Mouse (Mus musculus) kidney, adult 2 months (tissue): ENCODE data around the gene Hvcn1. TPM values are rescaled to one million over a fixed set of nuclear protein-coding genes. Genes with fewer than 3 reads are reported as not detected.

Experiments used
- DNase-seq: peaks from one replicate; pipeline ENCODE4 v3.0.0; 2021
- H3K27ac ChIP-seq: fragments of 200-500 bp; 2 replicates; pipeline ENCODE4 v1.5.1; 2012; ENCODE audit warnings: low read depth, low read length, control low read depth, inconsistent platforms; ENCODE audit not compliant: insufficient read depth
- H3K27me3 ChIP-seq: fragments of 200-500 bp; replicated peaks from 2 replicates; pipeline ENCODE4 v1.6.1; 2012; ENCODE audit warnings: mild to moderate bottlenecking, moderate library complexity, low read length, inconsistent platforms; ENCODE audit not compliant: control insufficient read depth, insufficient read depth
- H3K36me3 ChIP-seq: fragments of 200-500 bp; 2 replicates; pipeline ENCODE4 v1.6.1; 2012; ENCODE audit warnings: mild to moderate bottlenecking, moderate library complexity, low read length, inconsistent platforms; ENCODE audit not compliant: control insufficient read depth, insufficient read depth
- H3K4me1 ChIP-seq: fragments of 200-500 bp; 2 replicates; pipeline ENCODE4 v1.6.1; 2011; ENCODE audit warnings: low read length; ENCODE audit not compliant: control insufficient read depth, insufficient read depth
- H3K4me3 ChIP-seq: fragments of 200-500 bp; 2 replicates; pipeline ENCODE4 v1.5.1; 2011; ENCODE audit warnings: mild to moderate bottlenecking, low read depth, low read length, control low read depth; ENCODE audit not compliant: insufficient read depth
- CTCF ChIP-seq: fragments of 200-500 bp; conservative IDR thresholded peaks from 2 replicates; pipeline ENCODE4 v1.5.1; 2011; ENCODE audit warnings: low read depth, mild to moderate bottlenecking, control low read depth, low read length, moderate library complexity, mixed read lengths; ENCODE audit not compliant: insufficient read depth, insufficient read length
- POLR2A ChIP-seq: fragments of 200-500 bp; IDR thresholded peaks from one replicate; pipeline ENCODE4 v1.6.1; 2011; ENCODE audit warnings: low read depth, low read length, control low read depth
- WGBS: fragments of 180-500 bp; shearing (Covaris S2); methylation state at CpG from one replicate; pipeline ENCODE4 v1.1.7; 2018; 5-methylcytosine and 5-hydroxymethylcytosine counted together
- polyA plus RNA-seq: library from polyadenylated mRNA; depleted of rRNA; stranded (reverse); fragments of >200 nt; gene quantifications from 2 replicates; pipeline ENCODE4 v1.2.3, GENCODE M21; 2012

Gene Hvcn1
- polyA plus RNA-seq, 1 experiment = 13.1 TPM

DNA sequence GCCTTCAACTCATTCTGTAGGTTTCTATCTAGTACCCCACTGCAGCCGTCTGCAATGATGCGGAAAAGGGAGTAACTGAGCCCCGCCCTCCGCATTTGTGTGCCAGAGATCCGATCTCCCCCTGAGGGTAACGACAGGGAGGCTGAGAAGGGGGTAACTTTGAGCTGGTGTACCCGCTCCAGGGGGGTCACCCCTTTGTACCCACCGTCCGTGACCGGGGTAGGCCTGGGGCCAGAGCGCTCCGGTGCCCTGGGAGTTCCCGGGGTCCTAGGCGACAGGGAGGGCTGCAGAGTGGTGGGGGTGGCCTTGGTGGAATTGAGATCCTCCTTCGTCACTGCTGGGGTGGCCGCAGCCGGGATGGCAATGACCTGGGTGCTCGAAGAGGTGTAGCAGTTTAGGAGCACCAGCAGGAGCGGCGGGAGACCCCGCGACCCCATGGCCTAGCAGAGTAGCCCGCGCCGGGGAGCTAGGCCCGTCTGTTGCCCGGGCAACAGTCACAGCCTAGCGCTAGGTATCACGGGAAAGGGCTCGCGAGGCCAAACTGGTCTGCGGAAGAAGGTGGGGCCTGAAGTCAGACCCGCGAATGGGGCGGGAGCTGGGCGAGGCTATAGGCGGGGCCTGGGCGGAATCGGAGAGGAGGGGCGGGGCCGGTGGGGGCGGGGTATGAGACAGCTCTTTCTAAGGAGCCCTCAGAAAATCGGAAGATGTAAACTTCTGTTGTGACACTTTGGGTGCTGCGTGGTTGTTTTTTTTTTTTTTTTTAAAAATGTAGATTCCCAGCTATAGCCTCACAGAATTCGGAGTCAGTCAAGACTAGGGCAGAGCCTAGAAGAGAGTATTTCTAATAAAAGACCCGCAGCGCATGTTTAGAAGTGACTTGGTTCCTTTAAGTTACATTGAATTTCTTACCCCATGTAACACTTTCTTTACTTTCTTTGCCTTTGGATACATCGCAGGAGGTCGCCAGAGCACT, 57.6 kb downstream of the Hvcn1 start, which contains the start of gene Tctn1:
Gene Tctn1, minus strand, starts transcription at position 528 of the 973 bp plus-strand sequence.
- WGBS = 1% methylated on average over 49 of the region's 49 CpGs

GRCm38 (mm10) chr5:122265187-122265586, 58.6 kb downstream of the Hvcn1 start:
- no peak overlapping the region for H3K4me3 ChIP-seq
- TF ChIP-seq CTCF = 0 out of 2 replicates have a peak, but pooled peaks have one; percentile 18
- TF ChIP-seq POLR2A = no peak
- no peak overlapping the region for H3K27ac ChIP-seq
- 61% methylated on average over 3 of the region's 3 CpGs for WGBS
- no peak for DNase-seq
- H3K36me3 ChIP-seq = no peaks in the 10 kb centered on the region
- no peaks in the 10 kb centered on the region for H3K27me3 ChIP-seq
- no peaks in the 10 kb centered on the region for H3K4me1 ChIP-seq

More for the DNA sequence above, 57.6 kb downstream of the Hvcn1 start, which contains the start of gene Tctn1:
- DNase-seq = peak; percentile 95
- Histone ChIP-seq H3K27ac (peak within 1 kb of the TSS; percentile 70), H3K4me3 (peak within 1 kb of the TSS; percentile 96), H3K27me3 (no peaks in the 10 kb centered on the region), H3K36me3 (no peaks in the 10 kb centered on the region), H3K4me1 (no peaks in the 10 kb centered on the region)
- TF ChIP-seq POLR2A (peak; percentile 35), CTCF (no peak)

GRCm38 (mm10) chr5:122265942-122266341, 59.3 kb downstream of the Hvcn1 start:
- WGBS = 95% methylated on average over 2 of the region's 2 CpGs
- no peak; the same call in 1 of the 2 replicates for TF ChIP-seq CTCF

GRCm38 (mm10) chr5:122267136-122267535, 60.5 kb downstream of the Hvcn1 start:
- 74% methylated on average over 7 of the region's 7 CpGs for WGBS
- no peak overlapping the region for H3K4me3 ChIP-seq
- no peak for TF ChIP-seq POLR2A
- TF ChIP-seq CTCF = no peak
- H3K27me3 ChIP-seq = no peaks in the 10 kb centered on the region
- no peak overlapping the region for H3K27ac ChIP-seq
- no peaks in the 10 kb centered on the region for H3K36me3 ChIP-seq
- H3K4me1 ChIP-seq = no peaks in the 10 kb centered on the region
- DNase-seq = no peak

More at GRCm38 (mm10) chr5:122265942-122266341, 59.3 kb downstream of the Hvcn1 start:
- Histone ChIP-seq H3K27ac (no peak overlapping the region), H3K27me3 (no peaks in the 10 kb centered on the region), H3K36me3 (no peaks in the 10 kb centered on the region), H3K4me3 (no peak overlapping the region), H3K4me1 (no peaks in the 10 kb centered on the region)
- DNase-seq = no peak

GRCm38 (mm10) chr5:122267899-122268298, 61.3 kb downstream of the Hvcn1 start:
- H3K27ac ChIP-seq = no peak overlapping the region
- no peaks in the 10 kb centered on the region for H3K27me3 ChIP-seq
- no peak overlapping the region for H3K4me3 ChIP-seq
- WGBS = 21% methylated on average over 5 of the region's 5 CpGs
- no peak for TF ChIP-seq POLR2A
- TF ChIP-seq CTCF = 0 out of 2 replicates have a peak, but pooled peaks have one; percentile 24
- H3K4me1 ChIP-seq = no peaks in the 10 kb centered on the region
- H3K36me3 ChIP-seq = no peaks in the 10 kb centered on the region
- DNase-seq = peak; percentile 85

GRCm38 (mm10) chr5:122268858-122269604, 62.4 kb downstream of the Hvcn1 start:
- Histone ChIP-seq H3K36me3 (no peaks in the 10 kb centered on the region), H3K27ac (no peak overlapping the region; the same call in 1 of the 2 replicates), H3K27me3 (no peaks in the 10 kb centered on the region), H3K4me1 (no peaks in the 10 kb centered on the region), H3K4me3 (no peak overlapping the region)
- DNase-seq = peak; percentile 33
- TF ChIP-seq POLR2A (no peak), CTCF (no peak)
- WGBS = 60% methylated on average over 12 of the region's 12 CpGs

DNA sequence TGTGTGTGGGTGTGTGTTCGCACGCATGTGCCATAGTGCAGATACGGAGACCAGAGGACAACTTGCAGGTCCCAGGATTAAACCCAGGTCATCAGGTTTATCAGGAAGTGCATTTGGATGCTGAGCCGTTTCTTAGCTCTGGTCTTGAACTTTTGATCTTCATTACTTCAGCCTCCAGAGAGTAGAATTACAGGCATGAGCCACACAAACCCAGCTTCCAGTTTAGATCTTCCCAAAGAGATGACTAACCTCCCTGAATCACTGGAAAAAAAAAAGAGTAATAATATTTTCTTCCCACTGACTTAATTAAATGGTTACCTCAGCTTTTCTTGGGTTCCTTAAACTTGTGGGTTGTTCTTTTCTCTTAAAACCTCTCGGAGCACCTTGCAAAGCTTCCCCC, 66.2 kb downstream of the Hvcn1 start:
- no peak for TF ChIP-seq CTCF
- TF ChIP-seq POLR2A = no peak
- Histone ChIP-seq H3K4me3 (no peak overlapping the region), H3K27ac (no peak overlapping the region), H3K27me3 (no peaks in the 10 kb centered on the region), H3K4me1 (no peaks in the 10 kb centered on the region), H3K36me3 (no peaks in the 10 kb centered on the region)
- 79% methylated on average over 5 of the region's 5 CpGs for WGBS
- DNase-seq = no peak
